Mouse (Mus musculus): ENCODE measurements at regions not wholly inside any gene's neighbourhood (a gene's known extent, or its start where the extent isn't known, plus 50 kb on each side); places are given as distances from the start of the nearest gene placed in this dataset.

- no peak for DNase-seq (ENCODE audit: low read depth, low spot score)
Observed at GRCm38 (mm10) chr6:143482868-143483267, 315.8 kb downstream of the Etnk1 start.

GRCm38 (mm10) chr6:143484941-143485340 is 317.9 kb downstream of the Etnk1 start:
- no peak for DNase-seq (ENCODE audit: low read depth, low spot score)

- no peak for DNase-seq (ENCODE audit: low read depth, low spot score)
Observed at GRCm38 (mm10) chr6:143487003-143487402, 320.0 kb downstream of the Etnk1 start.

GRCm38 (mm10) chr6:143490019-143490418 is 323.0 kb downstream of the Etnk1 start:
- no peak for DNase-seq (ENCODE audit: low read depth, low spot score)

GRCm38 (mm10) chr6:143491380-143491779 is 324.4 kb downstream of the Etnk1 start:
- DNase-seq (ENCODE audit: low read depth, low spot score) = no peak

- no peak for DNase-seq (ENCODE audit: low read depth, low spot score)
Observed at GRCm38 (mm10) chr6:143493543-143493942, 326.5 kb downstream of the Etnk1 start.

- DNase-seq (ENCODE audit: low read depth, low spot score) = no peak
Observed at GRCm38 (mm10) chr6:143494341-143494740, 327.3 kb downstream of the Etnk1 start.

GRCm38 (mm10) chr6:143494886-143495285 is 327.9 kb downstream of the Etnk1 start:
- DNase-seq (ENCODE audit: low read depth, low spot score) = no peak

GRCm38 (mm10) chr6:143498764-143499163 is 331.7 kb downstream of the Etnk1 start:
- DNase-seq (ENCODE audit: low read depth, low spot score) = no peak

- DNase-seq (ENCODE audit: low read depth, low spot score) = no peak
Observed at GRCm38 (mm10) chr6:143499259-143500043, 332.4 kb downstream of the Etnk1 start.

- DNase-seq (ENCODE audit: low read depth, low spot score) = no peak
Observed at GRCm38 (mm10) chr6:143502803-143503202, 335.8 kb downstream of the Etnk1 start.

GRCm38 (mm10) chr6:143503953-143504352 is 336.9 kb downstream of the Etnk1 start:
- no peak for DNase-seq (ENCODE audit: low read depth, low spot score)

- DNase-seq (ENCODE audit: low read depth, low spot score) = no peak
Observed at GRCm38 (mm10) chr6:143513459-143513858, 346.4 kb downstream of the Etnk1 start.

- DNase-seq (ENCODE audit: low read depth, low spot score) = no peak
Observed at GRCm38 (mm10) chr6:143515137-143515536, 348.1 kb downstream of the Etnk1 start.

GRCm38 (mm10) chr6:143516746-143517145 is 349.7 kb downstream of the Etnk1 start:
- DNase-seq (ENCODE audit: low read depth, low spot score) = no peak

GRCm38 (mm10) chr6:143518476-143518875 is 351.5 kb downstream of the Etnk1 start:
- no peak for DNase-seq (ENCODE audit: low read depth, low spot score)

- DNase-seq (ENCODE audit: low read depth, low spot score) = no peak
Observed at GRCm38 (mm10) chr6:143519668-143520067, 352.6 kb downstream of the Etnk1 start.

GRCm38 (mm10) chr6:143525092-143525491 is 358.1 kb downstream of the Etnk1 start:
- no peak for DNase-seq (ENCODE audit: low read depth, low spot score)

- no peak for DNase-seq (ENCODE audit: low read depth, low spot score)
Observed at GRCm38 (mm10) chr6:143528898-143529297, 361.9 kb downstream of the Etnk1 start.

GRCm38 (mm10) chr6:143530372-143531224 is 363.6 kb downstream of the Etnk1 start:
- no peak for DNase-seq (ENCODE audit: low read depth, low spot score)

- DNase-seq (ENCODE audit: low read depth, low spot score) = no peak
Observed at GRCm38 (mm10) chr6:143531477-143531876, 364.5 kb downstream of the Etnk1 start.

- DNase-seq (ENCODE audit: low read depth, low spot score) = no peak
Observed at GRCm38 (mm10) chr6:143532380-143532779, 365.4 kb downstream of the Etnk1 start.

- no peak for DNase-seq (ENCODE audit: low read depth, low spot score)
Observed at GRCm38 (mm10) chr6:143535265-143535664, 368.2 kb downstream of the Etnk1 start.

Data from CD4-positive helper T cell, adult 2 months (primary cell).